Mouse (Mus musculus) hindbrain, postnatal 0 days (tissue): ENCODE data around the gene Vps13c. TPM values are rescaled to one million over a fixed set of nuclear protein-coding genes. Genes with fewer than 3 reads are reported as not detected.

Experiments
- ATAC-seq: fragments of 200-750 bp; cut with Nextera tagmentation; 2 replicates; pipeline ENCODE4 v1.8.0; 2017; ENCODE audit warnings: mild to moderate bottlenecking, moderate TSS enrichment, moderate library complexity
- DNase-seq: peaks from one replicate; pipeline ENCODE4 v3.0.0-alpha.2; 2015; ENCODE audit warnings: low spot score
- H3K27ac ChIP-seq: fragments of 300-500 bp; sonication (generic); 2 replicates; pipeline ENCODE4 v1.5.1; 2014; ENCODE audit warnings: mild to moderate bottlenecking
- H3K27me3 ChIP-seq: fragments of 300-500 bp; sonication (generic); 2 replicates; pipeline ENCODE4 v1.6.1; 2014; ENCODE audit warnings: low read length, mixed read lengths; ENCODE audit not compliant: insufficient read depth
- H3K36me3 ChIP-seq: fragments of 300-500 bp; sonication (generic); 2 replicates; pipeline ENCODE4 v1.6.1; 2014; ENCODE audit warnings: low read length, mixed read lengths; ENCODE audit not compliant: insufficient read depth
- H3K4me1 ChIP-seq: fragments of 300-500 bp; sonication (generic); 2 replicates; pipeline ENCODE4 v1.6.1; 2014; ENCODE audit warnings: antibody characterized with exemption, low read length, mixed read lengths; ENCODE audit not compliant: insufficient read depth
- H3K4me2 ChIP-seq: fragments of 300-500 bp; sonication (generic); 2 replicates; pipeline ENCODE4 v1.6.1; 2014; ENCODE audit warnings: low read depth, mild to moderate bottlenecking, low read length, moderate library complexity, mixed read lengths
- H3K4me3 ChIP-seq: fragments of 300-500 bp; sonication (generic); 2 replicates; pipeline ENCODE4 v1.5.1; 2014; ENCODE audit warnings: low read length
- H3K9ac ChIP-seq: fragments of 300-500 bp; sonication (generic); replicated peaks from 2 replicates; pipeline ENCODE4 v1.6.1; 2014; ENCODE audit warnings: mild to moderate bottlenecking, low read length, moderate library complexity, mixed read lengths
- H3K9me3 ChIP-seq: fragments of 300-500 bp; sonication (generic); 2 replicates; pipeline ENCODE4 v1.6.1; 2016; ENCODE audit warnings: low read length, mixed read lengths
- CTCF ChIP-seq: IDR thresholded peaks from 2 replicates; pipeline ENCODE4 v1.5.1; 2016; ENCODE audit warnings: antibody characterized with exemption, control low read depth, low read depth
- WGBS: fragments of 180-500 bp; shearing (Covaris S2); extraction: QIAGEN DNeasy Blood & Tissue Kit; methylation state at CpG from one replicate; pipeline ENCODE4 v1.1.7; 2014; 5-methylcytosine and 5-hydroxymethylcytosine counted together
- polyA plus RNA-seq: library from polyadenylated mRNA; unstranded; fragments of >200 nt; fragmentation: Nextera tagmentation; extraction: Ambion mirVana; gene quantifications from 2 replicates; pipeline ENCODE4 v1.2.1, GENCODE M21; 2015
- total RNA-seq: library from RNA; depleted of rRNA; stranded (reverse); fragments of >200 nt; gene quantifications from 2 replicates; pipeline ENCODE4 v1.2.3, GENCODE M21; 2014

Vps13c gene
- total and polyA plus RNA-seq, 2 experiments from 2014 or later, result 7.5 to 25.8 TPM

GRCm38 (mm10) chr9:67799078-67799819 is 40.9 kb upstream of the Vps13c start:
- TF ChIP-seq CTCF, result no peak
- Histone ChIP-seq H3K36me3 (no peaks in the 10 kb centered on the region), H3K4me1 (peaks cover 14% of the 10 kb centered on the region; the same call in 1 of the 2 replicates), H3K4me2 (no peak overlapping the region), H3K4me3 (no peak overlapping the region), H3K27me3 (no peaks in the 10 kb centered on the region), H3K9me3 (no peaks in the 10 kb centered on the region), H3K27ac (no peak overlapping the region), H3K9ac (no peak overlapping the region)
- DNase-seq, result no peak
- ATAC-seq, result no peak
- WGBS, result 52% methylated on average over 14 of the region's 14 CpGs

GRCm38 (mm10) chr9:67802241-67802640 is 38.0 kb upstream of the Vps13c start:
- Histone ChIP-seq H3K27me3 (no peaks in the 10 kb centered on the region), H3K4me3 (no peak overlapping the region), H3K9ac (no peak overlapping the region), H3K36me3 (no peaks in the 10 kb centered on the region), H3K9me3 (no peaks in the 10 kb centered on the region), H3K4me2 (no peak overlapping the region), H3K27ac (no peak overlapping the region), H3K4me1 (0 out of 2 replicates have a peak, but pooled peaks cover 3% of the 10 kb centered on the region)
- peak; percentile 71 for TF ChIP-seq CTCF
- ATAC-seq (no peak), DNase-seq (peak; percentile 79)
- 35% methylated on average over 6 of the region's 6 CpGs for WGBS

GRCm38 (mm10) chr9:67807000-67807399 is 33.2 kb upstream of the Vps13c start:
- Histone ChIP-seq H3K27ac (no peak overlapping the region), H3K36me3 (no peaks in the 10 kb centered on the region), H3K9me3 (no peaks in the 10 kb centered on the region), H3K4me3 (no peak overlapping the region), H3K9ac (no peak overlapping the region), H3K4me1 (no peaks in the 10 kb centered on the region), H3K4me2 (no peak overlapping the region), H3K27me3 (no peaks in the 10 kb centered on the region)
- TF ChIP-seq CTCF, result no peak
- ATAC-seq (no peak), DNase-seq (no peak)
- WGBS, result 59% methylated on average over 5 of the region's 5 CpGs

GRCm38 (mm10) chr9:67810527-67810926 is 29.7 kb upstream of the Vps13c start:
- H3K27ac ChIP-seq, result no peak overlapping the region
- no peaks in the 10 kb centered on the region for H3K27me3 ChIP-seq
- no peaks in the 10 kb centered on the region for H3K36me3 ChIP-seq
- no peak overlapping the region for H3K4me2 ChIP-seq
- no peak overlapping the region for H3K4me3 ChIP-seq
- H3K4me1 ChIP-seq, result no peaks in the 10 kb centered on the region
- H3K9ac ChIP-seq, result no peak overlapping the region
- DNase-seq, result peak; percentile 16
- peak; percentile 46 for TF ChIP-seq CTCF
- no peaks in the 10 kb centered on the region for H3K9me3 ChIP-seq
- WGBS, result 60% methylated on average over 6 of the region's 6 CpGs
- no peak for ATAC-seq

- no peaks in the 10 kb centered on the region for H3K27me3 ChIP-seq
- H3K4me2 ChIP-seq, result no peak overlapping the region
- no peak overlapping the region for H3K4me3 ChIP-seq
- H3K9me3 ChIP-seq, result no peaks in the 10 kb centered on the region
- no peak overlapping the region for H3K9ac ChIP-seq
- no peaks in the 10 kb centered on the region for H3K36me3 ChIP-seq
- no peak overlapping the region for H3K27ac ChIP-seq
- no peak for ATAC-seq
- no peaks in the 10 kb centered on the region for H3K4me1 ChIP-seq
- no peak for TF ChIP-seq CTCF
- no peak for DNase-seq
- WGBS, result 76% methylated on average over 3 of the region's 3 CpGs
These were observed 29.1 kb upstream of the Vps13c start for GRCm38 (mm10) chr9:67811116-67811515.

- no peak overlapping the region for H3K4me3 ChIP-seq
- no peak overlapping the region for H3K4me2 ChIP-seq
- H3K4me1 ChIP-seq, result no peaks in the 10 kb centered on the region
- H3K27me3 ChIP-seq, result no peaks in the 10 kb centered on the region
- DNase-seq (no peak), ATAC-seq (no peak)
- H3K36me3 ChIP-seq, result no peaks in the 10 kb centered on the region
- H3K27ac ChIP-seq, result no peak overlapping the region
- no peaks in the 10 kb centered on the region for H3K9me3 ChIP-seq
- H3K9ac ChIP-seq, result no peak overlapping the region
- 70% methylated on average over 4 of the region's 4 CpGs for WGBS
- no peak for TF ChIP-seq CTCF
These were observed 27.0 kb upstream of the Vps13c start for GRCm38 (mm10) chr9:67813171-67813570.

GRCm38 (mm10) chr9:67813665-67814337 is 26.4 kb upstream of the Vps13c start:
- H3K9me3 ChIP-seq, result no peaks in the 10 kb centered on the region
- H3K9ac ChIP-seq, result no peak overlapping the region
- DNase-seq (peak; percentile 14), ATAC-seq (no peak)
- 18% methylated on average over 8 of the region's 8 CpGs for WGBS
- H3K4me3 ChIP-seq, result no peak overlapping the region
- H3K4me1 ChIP-seq, result no peaks in the 10 kb centered on the region
- no peaks in the 10 kb centered on the region for H3K27me3 ChIP-seq
- H3K27ac ChIP-seq, result no peak overlapping the region
- H3K4me2 ChIP-seq, result no peak overlapping the region
- TF ChIP-seq CTCF, result no peak
- H3K36me3 ChIP-seq, result no peaks in the 10 kb centered on the region
